Mouse (Mus musculus): Measurements from ENCODE around the gene Lamb3. TPM values are rescaled to one million over a fixed set of nuclear protein-coding genes. Genes with fewer than 3 reads are reported as not detected.
"Not testable (repeated sequence)": the region's sequence is repeated elsewhere in the genome, so short reads cannot be mapped to it uniquely, and the experiment has no call there.

Lamb3 gene
- polyA plus RNA-seq, 1 experiment from 2014 or later, result 0.59 TPM

- WGBS, result 65% methylated on average over 6 of the region's 6 CpGs
- ATAC-seq (ENCODE audit: low FRiP score), result no peak
These were observed 63.7 kb downstream of the Lamb3 start for GRCm38 (mm10) chr1:193270965-193271763.

GRCm38 (mm10) chr1:193272137-193272915, 64.8 kb downstream of the Lamb3 start:
- peaks cover 19% of the 10 kb centered on the region for H3K4me1 ChIP-seq
- H3K36me3 ChIP-seq, result no peaks in the 10 kb centered on the region
- H3K27me3 ChIP-seq (replicated peaks), result no peaks in the 10 kb centered on the region
- H3K27ac ChIP-seq (replicated peaks), result peak overlapping the region; percentile 74
- H3K9ac ChIP-seq (replicated peaks), result peak overlapping the region; percentile 38
- 10% methylated on average over 24 of the region's 24 CpGs for WGBS
- H3K4me3 ChIP-seq (replicated peaks), result peak overlapping the region; percentile 29
- ATAC-seq (ENCODE audit: low FRiP score), result peak; percentile 69
- no peaks in the 10 kb centered on the region for H3K9me3 ChIP-seq (replicated peaks)
- H3K4me2 ChIP-seq, result peak overlapping the region; percentile 55

More at GRCm38 (mm10) chr1:193270965-193271763, 63.7 kb downstream of the Lamb3 start:
- H3K9me3 ChIP-seq (replicated peaks), result no peaks in the 10 kb centered on the region
- H3K4me2 ChIP-seq, result no peak overlapping the region
- H3K9ac ChIP-seq (replicated peaks), result no peak overlapping the region
- H3K36me3 ChIP-seq, result no peaks in the 10 kb centered on the region
- H3K27me3 ChIP-seq (replicated peaks), result no peaks in the 10 kb centered on the region
- no peak overlapping the region for H3K4me3 ChIP-seq (replicated peaks)
- H3K4me1 ChIP-seq, result peaks cover 19% of the 10 kb centered on the region
- no peak overlapping the region for H3K27ac ChIP-seq (replicated peaks)

DNA sequence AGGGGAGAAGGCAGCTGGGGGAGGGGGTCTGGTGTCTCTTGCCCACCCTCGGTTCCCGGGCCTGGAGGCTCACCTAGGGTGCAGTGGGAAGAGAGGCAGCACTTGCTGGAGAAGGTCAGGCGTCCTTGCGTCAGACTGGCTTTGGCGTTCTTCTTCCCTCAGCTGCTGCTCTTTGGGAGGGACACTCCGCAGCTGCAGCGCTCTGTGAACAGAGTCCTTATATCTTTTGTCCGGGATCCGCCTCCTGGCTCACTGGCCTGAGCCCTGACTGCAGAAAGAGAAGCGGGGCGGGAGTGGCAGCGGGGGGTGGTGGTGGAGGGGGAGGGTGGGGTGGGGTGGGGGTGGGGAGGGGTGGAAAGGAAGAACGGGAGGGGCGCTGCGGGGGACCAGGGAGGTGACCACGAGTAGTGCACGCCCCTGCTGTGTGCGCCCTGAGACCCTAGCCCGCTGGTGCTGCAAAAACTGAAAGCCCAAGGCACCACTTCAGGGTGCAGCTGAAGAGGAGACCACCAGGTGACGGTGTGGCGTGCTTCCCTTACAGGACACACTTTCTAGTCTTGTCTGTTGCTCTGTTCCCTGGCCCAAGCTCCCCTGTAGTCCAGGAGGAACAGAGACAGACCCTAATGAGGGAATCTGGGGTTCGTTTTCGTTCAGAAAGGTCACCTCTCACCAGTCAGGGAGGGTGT, 65.6 kb downstream of the Lamb3 start, which contains the start of gene G0s2:
TSS of gene G0s2 (minus strand) at position 302 of the 686 bp plus-strand sequence.
- WGBS, result under 1% methylated on average over 21 of the region's 23 CpGs

DNA sequence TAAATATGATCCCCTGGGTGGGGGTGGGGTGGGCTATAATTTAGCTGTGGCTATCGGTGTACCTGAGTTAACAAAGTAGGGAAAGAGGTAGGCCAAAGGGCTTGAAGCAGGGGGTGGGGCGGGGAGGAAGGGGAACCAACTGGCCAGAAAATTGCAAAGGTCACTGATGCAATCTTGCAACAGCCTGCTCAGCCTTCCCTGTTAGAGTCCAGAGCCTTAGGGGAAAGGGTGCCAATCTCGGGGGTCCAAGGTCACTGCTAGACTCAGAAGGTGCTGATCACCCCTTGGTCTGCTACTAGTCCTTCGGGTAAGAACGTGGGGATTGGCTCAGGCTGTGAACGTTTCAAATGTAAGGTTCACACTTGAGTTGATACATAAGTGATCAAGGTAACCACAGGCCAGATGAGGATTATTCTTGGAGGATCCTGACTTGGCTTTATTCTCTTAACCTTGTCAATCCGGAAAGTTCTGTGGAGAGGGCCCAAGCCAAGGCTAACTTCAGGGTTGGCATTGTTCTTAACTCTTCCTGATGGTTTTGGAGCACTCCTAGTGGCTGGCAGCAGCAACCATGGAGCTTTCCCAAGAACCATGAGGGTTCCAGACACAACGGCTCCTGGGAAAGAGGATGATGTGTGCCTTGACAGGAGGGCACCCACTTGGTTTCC, 67.0 kb downstream of the Lamb3 start:
- H3K9me3 ChIP-seq (replicated peaks), result no peaks in the 10 kb centered on the region
- H3K4me2 ChIP-seq, result no peak overlapping the region
- 81% methylated on average over 8 of the region's 8 CpGs for WGBS
- no peaks in the 10 kb centered on the region for H3K36me3 ChIP-seq
- H3K4me3 ChIP-seq (replicated peaks), result no peak overlapping the region
- H3K27ac ChIP-seq (replicated peaks), result no peak overlapping the region
- H3K9ac ChIP-seq (replicated peaks), result no peak overlapping the region
- H3K27me3 ChIP-seq (replicated peaks), result no peaks in the 10 kb centered on the region
- peaks cover 19% of the 10 kb centered on the region for H3K4me1 ChIP-seq
- no peak for ATAC-seq (ENCODE audit: low FRiP score)

More for the DNA sequence above, 65.6 kb downstream of the Lamb3 start, which contains the start of gene G0s2:
- Histone ChIP-seq H3K27ac (replicated peaks) (peak within 1 kb of the TSS; percentile 74), H3K4me1 (peaks cover 19% of the 10 kb centered on the region), H3K4me2 (peak within 1 kb of the TSS; percentile 55), H3K4me3 (replicated peaks) (peak within 1 kb of the TSS; percentile 29), H3K36me3 (no peaks in the 10 kb centered on the region), H3K9ac (replicated peaks) (peak within 1 kb of the TSS; percentile 38), H3K27me3 (replicated peaks) (no peaks in the 10 kb centered on the region), H3K9me3 (replicated peaks) (no peaks in the 10 kb centered on the region)
- peak; percentile 80 for ATAC-seq (ENCODE audit: low FRiP score)

GRCm38 (mm10) chr1:193278414-193279045, 71.0 kb downstream of the Lamb3 start:
- no peaks in the 10 kb centered on the region for H3K36me3 ChIP-seq
- no peak overlapping the region for H3K4me3 ChIP-seq (replicated peaks)
- ATAC-seq (ENCODE audit: low FRiP score), result no peak
- H3K27me3 ChIP-seq (replicated peaks), result no peaks in the 10 kb centered on the region
- 41% methylated on average over 6 of the region's 6 CpGs for WGBS
- no peak overlapping the region for H3K27ac ChIP-seq (replicated peaks)
- peaks cover under 1% of the 10 kb centered on the region; the same call in 1 of the 2 replicates for H3K4me1 ChIP-seq
- H3K4me2 ChIP-seq, result no peak overlapping the region
- H3K9ac ChIP-seq (replicated peaks), result no peak overlapping the region
- no peaks in the 10 kb centered on the region for H3K9me3 ChIP-seq (replicated peaks)

DNA sequence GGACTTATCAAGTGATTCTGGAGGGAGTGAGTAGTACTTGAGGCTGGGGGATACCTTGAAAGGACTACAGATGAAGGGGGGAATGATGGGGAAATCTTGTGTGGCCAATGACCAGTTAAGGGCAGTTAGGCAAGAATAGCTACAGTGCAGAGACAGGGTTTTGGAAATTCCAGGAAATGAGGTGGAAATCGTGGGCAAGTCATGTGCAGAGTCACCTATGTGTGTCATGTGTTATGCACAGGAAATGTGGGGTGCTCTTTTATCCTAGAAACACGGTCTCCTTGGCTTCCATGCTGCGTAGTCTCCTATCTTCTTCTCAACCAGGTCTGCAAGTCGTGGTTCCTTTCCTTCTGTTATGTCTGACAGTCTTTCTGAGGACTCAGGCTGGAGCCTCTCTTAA, 72.0 kb downstream of the Lamb3 start:
- no peak for ATAC-seq (ENCODE audit: low FRiP score)
- 88% methylated on average over 4 of the region's 4 CpGs for WGBS
- H3K27ac ChIP-seq (replicated peaks), result no peak overlapping the region

GRCm38 (mm10) chr1:193281344-193281743, 73.8 kb downstream of the Lamb3 start:
- H3K4me1 ChIP-seq, result peaks cover 4% of the 10 kb centered on the region
- H3K4me3 ChIP-seq (replicated peaks), result no peak overlapping the region
- no peak for ATAC-seq (ENCODE audit: low FRiP score)
- H3K9ac ChIP-seq (replicated peaks), result no peak overlapping the region
- WGBS, result 98% methylated on average over 2 of the region's 2 CpGs
- no peaks in the 10 kb centered on the region for H3K27me3 ChIP-seq (replicated peaks)
- H3K27ac ChIP-seq (replicated peaks), result no peak overlapping the region
- no peaks in the 10 kb centered on the region for H3K9me3 ChIP-seq (replicated peaks)
- H3K36me3 ChIP-seq, result no peaks in the 10 kb centered on the region
- H3K4me2 ChIP-seq, result no peak overlapping the region

More for the DNA sequence above, 72.0 kb downstream of the Lamb3 start:
- peaks cover 4% of the 10 kb centered on the region for H3K4me1 ChIP-seq
- no peaks in the 10 kb centered on the region for H3K9me3 ChIP-seq (replicated peaks)
- no peak overlapping the region for H3K4me3 ChIP-seq (replicated peaks)
- H3K36me3 ChIP-seq, result no peaks in the 10 kb centered on the region
- H3K27me3 ChIP-seq (replicated peaks), result no peaks in the 10 kb centered on the region
- no peak overlapping the region for H3K9ac ChIP-seq (replicated peaks)
- H3K4me2 ChIP-seq, result no peak overlapping the region

- H3K4me1 ChIP-seq, result peaks cover 4% of the 10 kb centered on the region
- no peaks in the 10 kb centered on the region for H3K9me3 ChIP-seq (replicated peaks)
- H3K9ac ChIP-seq (replicated peaks), result no peak overlapping the region
- no peaks in the 10 kb centered on the region for H3K27me3 ChIP-seq (replicated peaks)
- no peaks in the 10 kb centered on the region for H3K36me3 ChIP-seq
- H3K4me3 ChIP-seq (replicated peaks), result no peak overlapping the region
- peak overlapping the region; percentile 41; the same call in 1 of the 2 replicates for H3K27ac ChIP-seq (replicated peaks)
- WGBS, result 33% methylated on average over 7 of the region's 7 CpGs
- H3K4me2 ChIP-seq, result no peak overlapping the region
- peak; percentile 76 for ATAC-seq (ENCODE audit: low FRiP score)
These were observed 76.8 kb downstream of the Lamb3 start for GRCm38 (mm10) chr1:193284228-193284779.

GRCm38 (mm10) chr1:193285766-193286325, 78.3 kb downstream of the Lamb3 start:
- not testable (repeated sequence) for H3K4me2 ChIP-seq; ATAC-seq (ENCODE audit: low FRiP score); H3K27ac ChIP-seq (replicated peaks); H3K4me1 ChIP-seq; H3K9me3 ChIP-seq (replicated peaks); H3K36me3 ChIP-seq; H3K27me3 ChIP-seq (replicated peaks); H3K4me3 ChIP-seq (replicated peaks); H3K9ac ChIP-seq (replicated peaks)
- 96% methylated on average over 3 of the region's 3 CpGs for WGBS

DNA sequence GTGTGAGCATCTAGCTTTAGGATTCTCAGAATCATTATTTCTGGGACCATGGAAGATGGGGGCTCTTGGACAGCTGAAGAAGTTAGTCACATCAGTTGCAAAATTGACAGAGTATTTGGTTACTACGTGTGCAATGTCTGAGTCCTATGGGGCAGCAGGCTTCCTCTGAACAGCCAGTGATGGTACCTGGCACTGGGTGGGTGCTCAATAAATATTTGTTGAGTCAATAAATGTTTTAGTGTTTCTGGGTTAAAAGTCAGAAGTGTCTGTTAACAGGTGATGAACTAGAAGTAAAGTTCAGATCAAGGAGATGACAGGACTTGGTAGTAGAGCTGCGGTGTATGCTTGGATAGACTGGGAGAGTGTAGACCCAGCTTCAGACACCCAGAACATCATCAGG, 80.1 kb downstream of the Lamb3 start:
- ATAC-seq (ENCODE audit: low FRiP score), result no peak
- H3K4me2 ChIP-seq, result no peak overlapping the region
- 92% methylated on average over 2 of the region's 2 CpGs for WGBS
- no peaks in the 10 kb centered on the region for H3K9me3 ChIP-seq (replicated peaks)
- peaks cover 4% of the 10 kb centered on the region for H3K4me1 ChIP-seq
- no peaks in the 10 kb centered on the region for H3K27me3 ChIP-seq (replicated peaks)
- no peak overlapping the region for H3K4me3 ChIP-seq (replicated peaks)
- H3K36me3 ChIP-seq, result no peaks in the 10 kb centered on the region
- no peak overlapping the region for H3K27ac ChIP-seq (replicated peaks)
- H3K9ac ChIP-seq (replicated peaks), result no peak overlapping the region
